Mouse (Mus musculus) spleen, adult 2 months (tissue): Measurements from ENCODE around the gene Acat3. TPM values are rescaled to one million over a fixed set of nuclear protein-coding genes. Genes with fewer than 3 reads are reported as not detected.
A peak's percentile ranks its signal among the peaks of the same experiment; 100 is the strongest.
"Not testable (repeated sequence)": the region's sequence is repeated elsewhere in the genome, so short reads cannot be mapped to it uniquely, and the experiment has no call there.

ENCODE experiments used
- DNase-seq, 2 experiments: peaks; one replicate each; pipeline versions ENCODE4 v3.0.0 to v3.0.0-alpha.2; 2012 to 2021; ENCODE audit warnings: low spot score in 2 of 2, low read depth in 1 of 2
- H3K27ac ChIP-seq: fragments of 200-500 bp; 2 replicates; pipeline ENCODE4 v1.5.1; 2012; ENCODE audit warnings: low read length, inconsistent platforms; ENCODE audit not compliant: insufficient read depth
- H3K27me3 ChIP-seq: fragments of 200-500 bp; 2 replicates; pipeline ENCODE4 v1.6.1; 2012; ENCODE audit warnings: mild to moderate bottlenecking, moderate library complexity, low read length, inconsistent platforms; ENCODE audit not compliant: control insufficient read depth, insufficient read depth
- H3K36me3 ChIP-seq: fragments of 200-500 bp; 2 replicates; pipeline ENCODE4 v1.6.1; 2012; ENCODE audit warnings: mild to moderate bottlenecking, low read length, inconsistent platforms; ENCODE audit not compliant: control insufficient read depth, insufficient read depth
- H3K4me1 ChIP-seq: fragments of 200-500 bp; 2 replicates; pipeline ENCODE4 v1.6.1; 2011; ENCODE audit warnings: inconsistent platforms; ENCODE audit not compliant: control insufficient read depth, insufficient read depth, insufficient read length
- H3K4me3 ChIP-seq: fragments of 200-500 bp; 2 replicates; pipeline ENCODE4 v1.5.1; 2011; ENCODE audit warnings: mild to moderate bottlenecking, inconsistent platforms; ENCODE audit not compliant: insufficient read depth, insufficient read length; ENCODE audit errors: extremely low read depth
- CTCF ChIP-seq: fragments of 200-500 bp; IDR thresholded peaks from 2 replicates; pipeline ENCODE4 v1.5.1; 2011; ENCODE audit warnings: mild to moderate bottlenecking, inconsistent platforms; ENCODE audit not compliant: insufficient read depth, insufficient read length, insufficient replicate concordance; ENCODE audit errors: extremely low read depth
- POLR2A ChIP-seq: fragments of 200-500 bp; IDR thresholded peaks from 2 replicates; pipeline ENCODE4 v1.6.1; 2011; ENCODE audit warnings: low read depth, low read length, inconsistent platforms
- WGBS: fragments of 180-500 bp; shearing (Covaris S2); methylation state at CpG from one replicate; pipeline ENCODE4 v1.1.7; 2018; 5-methylcytosine and 5-hydroxymethylcytosine counted together
- polyA plus RNA-seq: library from polyadenylated mRNA; depleted of rRNA; stranded (reverse); fragments of >200 nt; gene quantifications from 2 replicates; pipeline ENCODE4 v1.2.3, GENCODE M21; 2012; rRNA removed

Gene Acat3
- polyA plus RNA-seq = 0.07 TPM in 1 of 2 replicates, not detected in the other

GRCm38 (mm10) chr17:12940151-12940805, at the start of gene Acat3:
Acat3 (minus strand) TSS chr17:12940600.
- no peak for DNase-seq
- peaks cover 4% of the 10 kb centered on the region for H3K36me3 ChIP-seq
- no peaks in the 10 kb centered on the region for H3K27me3 ChIP-seq
- no peak within 1 kb of the TSS for H3K27ac ChIP-seq
- TF ChIP-seq CTCF (no peak), POLR2A (no peak)
- H3K4me3 ChIP-seq = no peak within 1 kb of the TSS; the same call in 1 of the 2 replicates
- H3K4me1 ChIP-seq = no peaks in the 10 kb centered on the region; the same call in 1 of the 2 replicates
- 15% methylated on average over 27 of the region's 27 CpGs for WGBS

GRCm38 (mm10) chr17:12988096-12988495, 47.7 kb upstream of the Acat3 start:
- WGBS = 81% methylated on average over 8 of the region's 8 CpGs
- not testable (repeated sequence) for DNase-seq, H3K27ac ChIP-seq, H3K27me3 ChIP-seq, H3K4me3 ChIP-seq, H3K4me1 ChIP-seq, H3K36me3 ChIP-seq

- TF ChIP-seq POLR2A (no peak), CTCF (no peak)
- H3K36me3 ChIP-seq = peaks cover 34% of the 10 kb centered on the region
- H3K4me3 ChIP-seq = no peak overlapping the region
- no peaks in the 10 kb centered on the region for H3K27me3 ChIP-seq
- 59% methylated on average over 2 of the region's 2 CpGs for WGBS
- no peak overlapping the region for H3K27ac ChIP-seq
- H3K4me1 ChIP-seq = no peaks in the 10 kb centered on the region
- no peak for DNase-seq
Observed at GRCm38 (mm10) chr17:12983988-12984387, 43.6 kb upstream of the Acat3 start.

GRCm38 (mm10) chr17:12978546-12978945, 38.1 kb upstream of the Acat3 start:
- Histone ChIP-seq H3K27ac (no peak overlapping the region), H3K27me3 (no peaks in the 10 kb centered on the region), H3K4me3 (no peak overlapping the region), H3K36me3 (peaks cover 47% of the 10 kb centered on the region), H3K4me1 (no peaks in the 10 kb centered on the region)
- no peak for DNase-seq
- TF ChIP-seq POLR2A = no peak
- no peak for TF ChIP-seq CTCF
- 93% methylated on average over 1 of the region's 1 CpGs for WGBS

GRCm38 (mm10) chr17:12973851-12974250, 33.5 kb upstream of the Acat3 start:
- DNase-seq = no peak
- Histone ChIP-seq H3K4me1 (no peaks in the 10 kb centered on the region), H3K36me3 (peaks cover 28% of the 10 kb centered on the region), H3K4me3 (no peak overlapping the region), H3K27me3 (no peaks in the 10 kb centered on the region), H3K27ac (no peak overlapping the region)
- 89% methylated on average over 2 of the region's 2 CpGs for WGBS
- TF ChIP-seq CTCF (no peak), POLR2A (no peak)

GRCm38 (mm10) chr17:12967173-12967572, 26.8 kb upstream of the Acat3 start:
- H3K4me1 ChIP-seq = no peaks in the 10 kb centered on the region
- no peak overlapping the region for H3K4me3 ChIP-seq
- peaks cover 13% of the 10 kb centered on the region for H3K36me3 ChIP-seq
- DNase-seq = no peak
- TF ChIP-seq POLR2A (no peak), CTCF (no peak)
- 92% methylated on average over 2 of the region's 2 CpGs for WGBS
- H3K27me3 ChIP-seq = no peaks in the 10 kb centered on the region
- no peak overlapping the region for H3K27ac ChIP-seq

- no peak overlapping the region for H3K27ac ChIP-seq
- TF ChIP-seq CTCF (no peak), POLR2A (no peak)
- DNase-seq = no peak
- H3K4me1 ChIP-seq = no peaks in the 10 kb centered on the region
- no peaks in the 10 kb centered on the region for H3K27me3 ChIP-seq
- no peak overlapping the region for H3K4me3 ChIP-seq
- WGBS = 92% methylated on average over 3 of the region's 3 CpGs
- H3K36me3 ChIP-seq = peaks cover 5% of the 10 kb centered on the region
Observed at GRCm38 (mm10) chr17:12963476-12963875, 23.1 kb upstream of the Acat3 start.

- TF ChIP-seq POLR2A (peak; percentile 95), CTCF (no peak)
- Histone ChIP-seq H3K27me3 (no peaks in the 10 kb centered on the region), H3K36me3 (no peaks in the 10 kb centered on the region), H3K4me3 (peak within 1 kb of the TSS; percentile 84), H3K27ac (peak within 1 kb of the TSS; percentile 82), H3K4me1 (no peaks in the 10 kb centered on the region)
- under 1% methylated on average over 42 of the region's 42 CpGs for WGBS
- peak; percentile 89 to 94 for DNase-seq
Observed at GRCm38 (mm10) chr17:12960331-12960873, 20.0 kb upstream of the Acat3 start, which contains the start of gene Acat2. Acat2 (minus strand) TSS chr17:12960747.

GRCm38 (mm10) chr17:12959377-12959776, 19.0 kb upstream of the Acat3 start:
- not testable (repeated sequence) for H3K27ac ChIP-seq, H3K36me3 ChIP-seq, H3K4me1 ChIP-seq, H3K27me3 ChIP-seq, H3K4me3 ChIP-seq, DNase-seq
- 64% methylated on average over 1 of the region's 2 CpGs for WGBS
